Mouse (Mus musculus) intestine, postnatal 0 days (tissue): ENCODE measurements at regions not wholly inside any gene's neighbourhood (a gene's known extent, or its start where the extent isn't known, plus 50 kb on each side); places are given as distances from the start of the nearest gene placed in this dataset.
A peak's percentile ranks its signal among the peaks of the same experiment; 100 is the strongest.

ENCODE experiments used
- ATAC-seq: fragments of 200-750 bp; cut with Nextera tagmentation; 2 replicates; pipeline ENCODE4 v1.8.0; 2017; ENCODE audit warnings: mild to moderate bottlenecking, moderate TSS enrichment, moderate library complexity
- H3K27ac ChIP-seq: fragments of 300-500 bp; sonication (generic); 2 replicates; pipeline ENCODE4 v1.5.1; 2014; ENCODE audit warnings: mild to moderate bottlenecking, low read depth, low read length, moderate library complexity
- H3K27me3 ChIP-seq: fragments of 300-500 bp; sonication (generic); replicated peaks from 2 replicates; pipeline ENCODE4 v1.6.1; 2014; ENCODE audit warnings: low read length, mixed read lengths; ENCODE audit not compliant: control insufficient read depth, insufficient read depth
- H3K36me3 ChIP-seq: fragments of 300-500 bp; sonication (generic); 2 replicates; pipeline ENCODE4 v1.6.1; 2014; ENCODE audit warnings: mild to moderate bottlenecking, moderate library complexity; ENCODE audit not compliant: control insufficient read depth, insufficient read depth
- H3K4me1 ChIP-seq: fragments of 300-500 bp; sonication (generic); replicated peaks from 2 replicates; pipeline ENCODE4 v1.6.1; 2014; ENCODE audit warnings: antibody characterized with exemption, low read length, mixed read lengths; ENCODE audit not compliant: control insufficient read depth, insufficient read depth
- H3K4me2 ChIP-seq: fragments of 300-500 bp; sonication (generic); replicated peaks from 2 replicates; pipeline ENCODE4 v1.6.1; 2014; ENCODE audit warnings: low read depth, mild to moderate bottlenecking, moderate library complexity
- H3K4me3 ChIP-seq: fragments of 300-500 bp; sonication (generic); 2 replicates; pipeline ENCODE4 v1.5.1; 2014; ENCODE audit warnings: low read depth, low read length
- H3K9ac ChIP-seq: fragments of 300-500 bp; sonication (generic); 2 replicates; pipeline ENCODE4 v1.6.1; 2014; ENCODE audit warnings: mild to moderate bottlenecking, low read depth, low read length
- H3K9me3 ChIP-seq: fragments of 300-500 bp; sonication (generic); 2 replicates; pipeline ENCODE4 v1.6.1; 2016; ENCODE audit warnings: mixed run types; ENCODE audit not compliant: control insufficient read depth
- CTCF ChIP-seq: sonication (generic); IDR thresholded peaks from 2 replicates; pipeline ENCODE4 v1.5.1; 2016; ENCODE audit warnings: low read depth, mild to moderate bottlenecking, control low read depth, antibody characterized with exemption, moderate library complexity
- WGBS: fragments of 180-500 bp; shearing (Covaris S2); extraction: QIAGEN DNeasy Blood & Tissue Kit; methylation state at CpG from one replicate; pipeline ENCODE4 v1.1.7; 2014; 5-methylcytosine and 5-hydroxymethylcytosine counted together

DNA sequence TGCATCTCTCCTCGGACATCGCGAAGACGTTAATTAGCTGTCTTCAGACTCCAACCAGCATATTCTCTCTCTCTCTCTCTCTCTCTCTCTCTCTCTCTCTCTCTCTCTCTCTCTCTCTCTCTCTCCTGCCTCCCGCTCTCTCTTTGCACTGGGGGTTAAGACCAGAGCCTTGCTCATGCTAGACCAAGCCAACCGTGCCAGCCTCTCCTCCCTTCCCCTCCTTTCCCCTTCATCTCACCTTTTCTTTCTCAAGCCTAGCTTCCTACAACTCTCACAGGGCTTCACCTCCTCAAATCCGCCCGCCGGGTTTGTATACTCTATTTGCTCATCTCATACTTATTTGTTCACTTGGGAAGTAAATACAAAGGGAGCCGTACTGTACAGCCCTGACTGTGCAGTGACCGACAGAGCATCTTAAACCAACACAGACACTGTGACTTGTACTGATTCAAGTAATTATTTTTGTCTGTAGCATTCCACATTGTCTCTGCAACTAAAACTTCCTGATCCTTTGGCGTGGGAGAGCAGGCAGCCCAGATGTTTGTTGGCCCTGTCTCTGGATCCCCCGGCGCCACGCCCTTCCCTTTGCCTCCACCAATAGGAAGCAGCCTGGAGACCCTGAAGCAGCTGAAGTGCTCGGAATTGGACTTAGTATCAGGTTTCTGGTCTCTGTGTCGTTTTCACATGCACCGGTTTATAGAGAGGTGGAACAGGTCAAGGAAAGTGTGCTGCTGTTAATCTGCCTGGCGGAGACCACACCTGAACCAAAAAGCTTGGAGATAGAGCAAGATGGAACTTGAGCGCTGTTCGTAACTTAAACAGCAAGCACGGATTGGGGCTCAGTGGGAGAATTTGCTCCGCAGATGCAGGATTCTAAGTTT lies 145.1 kb downstream of the Sox2 start:
- Histone ChIP-seq H3K36me3 (no peaks in the 10 kb centered on the region), H3K9me3 (no peaks in the 10 kb centered on the region), H3K4me1 (no peaks in the 10 kb centered on the region), H3K4me2 (peak overlapping the region; percentile 54), H3K4me3 (peak overlapping the region; percentile 22), H3K27ac (no peak overlapping the region), H3K9ac (no peak overlapping the region), H3K27me3 (no peaks in the 10 kb centered on the region)
- TF ChIP-seq CTCF, result no peak
- 14% methylated on average over 23 of the region's 23 CpGs for WGBS
- ATAC-seq, result no peak

DNA sequence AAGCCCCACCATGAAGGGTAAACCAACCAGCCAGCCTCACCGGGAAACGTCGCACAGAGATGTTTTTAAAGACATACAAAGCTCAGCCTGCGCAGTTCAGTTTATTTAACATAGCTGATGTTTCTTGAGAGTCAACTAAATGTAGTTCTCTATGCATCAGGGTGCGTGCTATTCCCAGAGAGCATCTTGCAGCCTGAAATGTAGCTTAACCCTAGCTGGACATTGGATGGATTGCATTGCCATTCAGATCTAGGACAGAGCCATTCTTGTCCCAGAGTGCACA lies 145.7 kb downstream of the Sox2 start:
- TF ChIP-seq CTCF, result no peak
- H3K9ac ChIP-seq, result no peak overlapping the region
- 10% methylated on average over 5 of the region's 5 CpGs for WGBS

DNA sequence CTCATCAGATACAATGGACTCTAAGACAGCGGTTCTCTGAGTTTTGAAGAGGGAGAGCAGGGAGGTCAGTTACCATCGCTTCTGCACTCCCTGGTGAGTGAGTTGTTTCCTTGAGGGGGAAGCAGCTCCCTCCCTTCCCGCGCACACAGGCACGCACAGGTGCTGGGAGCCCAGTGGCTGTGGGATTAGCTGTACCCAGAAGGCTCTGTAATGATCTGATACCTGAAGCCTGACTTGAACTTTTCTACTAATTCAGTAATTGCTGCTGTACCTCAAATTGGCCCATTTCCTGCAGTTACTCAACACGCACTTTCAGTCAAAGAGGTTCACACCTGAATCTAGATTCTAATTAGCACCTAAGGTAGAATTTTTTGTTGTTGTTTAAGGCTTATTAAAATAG lies 158.6 kb downstream of the Sox2 start:
- Histone ChIP-seq H3K4me1 (no peaks in the 10 kb centered on the region), H3K4me3 (no peak overlapping the region), H3K9ac (no peak overlapping the region), H3K4me2 (no peak overlapping the region), H3K36me3 (no peaks in the 10 kb centered on the region), H3K27me3 (peaks cover 9% of the 10 kb centered on the region; the same call in 1 of the 2 replicates), H3K27ac (no peak overlapping the region), H3K9me3 (no peaks in the 10 kb centered on the region)
- ATAC-seq, result no peak
- no peak for TF ChIP-seq CTCF
- 21% methylated on average over 6 of the region's 6 CpGs for WGBS

More for the DNA sequence above, 145.7 kb downstream of the Sox2 start:
- H3K27ac ChIP-seq, result no peak overlapping the region
- no peaks in the 10 kb centered on the region for H3K4me1 ChIP-seq
- no peaks in the 10 kb centered on the region for H3K9me3 ChIP-seq
- H3K4me2 ChIP-seq, result peak overlapping the region; percentile 54
- ATAC-seq, result no peak
- no peaks in the 10 kb centered on the region for H3K36me3 ChIP-seq
- H3K4me3 ChIP-seq, result peak overlapping the region; percentile 22
- no peaks in the 10 kb centered on the region for H3K27me3 ChIP-seq

DNA sequence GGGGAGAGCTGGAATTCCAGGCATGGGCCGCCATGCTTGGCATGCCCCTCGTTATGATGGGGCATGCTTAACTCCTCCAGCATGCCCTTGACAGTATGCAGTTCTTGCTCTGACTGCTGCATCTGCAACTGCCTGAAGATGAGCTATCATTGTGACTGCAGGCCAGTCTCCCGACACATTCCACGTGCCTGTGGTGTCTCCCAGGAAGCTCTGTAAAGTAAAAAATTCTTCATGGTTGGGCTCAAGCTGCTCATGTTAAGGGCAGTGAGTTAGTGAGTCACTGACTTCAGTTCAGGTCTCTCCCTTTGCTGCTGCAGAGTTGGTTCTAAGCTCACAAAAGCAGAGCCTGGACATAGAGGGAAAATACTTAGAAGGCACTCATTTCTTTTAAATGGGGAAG lies 161.5 kb downstream of the Sox2 start:
- ATAC-seq, result no peak
- no peak overlapping the region for H3K27ac ChIP-seq
- no peaks in the 10 kb centered on the region for H3K4me1 ChIP-seq
- 62% methylated on average over 4 of the region's 4 CpGs for WGBS
- H3K4me3 ChIP-seq, result no peak overlapping the region
- no peaks in the 10 kb centered on the region for H3K36me3 ChIP-seq
- no peaks in the 10 kb centered on the region for H3K9me3 ChIP-seq
- H3K4me2 ChIP-seq, result no peak overlapping the region
- TF ChIP-seq CTCF, result no peak
- H3K27me3 ChIP-seq, result peaks cover 9% of the 10 kb centered on the region; the same call in 1 of the 2 replicates
- no peak overlapping the region for H3K9ac ChIP-seq

DNA sequence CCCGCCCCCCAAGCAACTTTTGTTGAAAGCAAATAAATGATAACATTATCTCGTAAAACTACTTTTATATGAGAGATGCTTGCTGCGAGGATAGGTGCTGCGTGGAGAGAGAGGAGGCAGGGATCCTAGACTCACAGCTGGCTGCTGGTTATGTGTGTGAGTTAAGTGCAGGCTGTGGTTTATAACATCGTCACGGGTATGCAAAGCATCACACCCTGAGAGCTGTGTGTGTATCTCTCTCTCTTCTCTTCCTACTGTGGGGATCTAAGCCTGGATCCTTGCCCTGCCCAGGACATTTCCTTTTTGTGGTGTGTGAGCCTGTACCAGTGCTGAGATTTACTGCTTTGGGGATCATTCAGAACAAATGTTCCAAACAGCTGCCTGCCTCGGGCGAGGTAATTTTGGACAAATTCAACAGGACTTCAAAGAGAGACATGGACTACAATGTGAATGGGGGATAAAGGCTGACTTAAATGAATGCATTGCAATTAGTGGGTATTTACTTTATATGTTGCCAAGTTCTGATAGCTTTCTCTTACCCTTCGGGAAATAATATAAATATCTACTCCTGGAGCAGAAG lies 162.9 kb downstream of the Sox2 start:
- Histone ChIP-seq H3K36me3 (no peaks in the 10 kb centered on the region), H3K4me3 (no peak overlapping the region)

DNA sequence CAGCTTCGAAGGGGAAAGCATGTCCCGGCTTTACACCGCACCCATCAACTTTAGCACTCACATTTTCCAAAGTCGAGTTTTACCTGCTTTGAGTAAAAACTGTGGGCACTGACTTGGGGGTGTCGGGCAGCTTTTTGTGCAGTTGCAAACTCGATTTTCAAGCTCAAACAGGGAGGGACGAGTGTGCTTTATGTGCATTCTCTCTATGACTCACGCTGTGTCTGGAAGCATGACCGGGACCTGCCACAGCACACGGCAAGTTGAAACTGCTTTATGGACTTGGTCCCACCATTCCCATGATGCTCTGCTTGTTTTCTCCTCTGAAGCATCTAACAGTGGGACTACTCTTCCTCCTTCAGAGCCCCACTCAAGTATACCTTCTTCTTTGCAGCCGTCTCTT lies 174.8 kb downstream of the Sox2 start:
- no peaks in the 10 kb centered on the region for H3K9me3 ChIP-seq
- H3K36me3 ChIP-seq, result no peaks in the 10 kb centered on the region
- H3K9ac ChIP-seq, result no peak overlapping the region
- H3K27me3 ChIP-seq, result no peaks in the 10 kb centered on the region
- no peaks in the 10 kb centered on the region for H3K4me1 ChIP-seq
- H3K4me3 ChIP-seq, result no peak overlapping the region
- TF ChIP-seq CTCF, result no peak
- no peak for ATAC-seq
- H3K27ac ChIP-seq, result no peak overlapping the region
- WGBS, result 80% methylated on average over 11 of the region's 11 CpGs
- H3K4me2 ChIP-seq, result no peak overlapping the region

More for the DNA sequence above, 162.9 kb downstream of the Sox2 start:
- 31% methylated on average over 9 of the region's 9 CpGs for WGBS
- no peak for TF ChIP-seq CTCF
- no peak for ATAC-seq
- H3K27me3 ChIP-seq, result peaks cover 9% of the 10 kb centered on the region; the same call in 1 of the 2 replicates
- no peak overlapping the region for H3K9ac ChIP-seq
- no peak overlapping the region for H3K27ac ChIP-seq
- H3K4me1 ChIP-seq, result no peaks in the 10 kb centered on the region
- H3K4me2 ChIP-seq, result no peak overlapping the region
- H3K9me3 ChIP-seq, result no peaks in the 10 kb centered on the region
